Mouse (Mus musculus): ENCODE results near the gene Ssr2. TPM values are rescaled to one million over a fixed set of nuclear protein-coding genes. Genes with fewer than 3 reads are reported as not detected.

Ssr2 gene
- polyA plus RNA-seq, 1 experiment from 2014 or later, result 135 TPM

DNA sequence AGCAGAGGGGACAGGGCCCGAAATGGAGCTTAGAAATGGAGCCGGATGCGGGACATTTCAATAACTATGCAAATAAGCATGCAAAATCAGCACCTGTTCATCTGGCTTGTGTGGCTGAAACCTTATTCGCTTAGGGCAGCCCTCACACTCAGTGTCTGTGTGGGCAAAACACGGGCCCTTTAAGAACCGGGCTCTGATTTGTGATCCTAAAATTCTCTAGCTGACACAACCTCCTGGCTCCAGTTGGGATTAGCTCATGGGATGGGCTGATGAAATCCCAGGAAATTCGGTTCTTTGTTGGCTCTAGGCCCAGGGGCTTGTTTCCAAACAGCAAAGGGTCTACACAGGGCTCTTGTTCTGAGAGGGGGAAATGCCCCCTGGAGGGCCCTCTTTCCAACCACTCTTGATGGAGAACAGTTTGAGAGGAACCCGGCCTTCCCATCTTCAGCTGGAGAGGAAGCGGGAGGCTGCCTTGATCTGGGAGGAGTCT lies 40.3 kb downstream of the Ssr2 start:
- H3K36me3 ChIP-seq (replicated peaks), result no peaks in the 10 kb centered on the region
- H3K27me3 ChIP-seq, result no peaks in the 10 kb centered on the region
- no peak overlapping the region for H3K4me3 ChIP-seq (replicated peaks)
- H3K9me3 ChIP-seq, result no peaks in the 10 kb centered on the region
- H3K9ac ChIP-seq, result no peak overlapping the region
- WGBS, result 46% methylated on average over 9 of the region's 9 CpGs
- no peak overlapping the region for H3K4me2 ChIP-seq
- no peak for ATAC-seq (ENCODE audit: low FRiP score)
- H3K27ac ChIP-seq, result no peak overlapping the region
- H3K4me1 ChIP-seq, result peaks cover 20% of the 10 kb centered on the region

DNA sequence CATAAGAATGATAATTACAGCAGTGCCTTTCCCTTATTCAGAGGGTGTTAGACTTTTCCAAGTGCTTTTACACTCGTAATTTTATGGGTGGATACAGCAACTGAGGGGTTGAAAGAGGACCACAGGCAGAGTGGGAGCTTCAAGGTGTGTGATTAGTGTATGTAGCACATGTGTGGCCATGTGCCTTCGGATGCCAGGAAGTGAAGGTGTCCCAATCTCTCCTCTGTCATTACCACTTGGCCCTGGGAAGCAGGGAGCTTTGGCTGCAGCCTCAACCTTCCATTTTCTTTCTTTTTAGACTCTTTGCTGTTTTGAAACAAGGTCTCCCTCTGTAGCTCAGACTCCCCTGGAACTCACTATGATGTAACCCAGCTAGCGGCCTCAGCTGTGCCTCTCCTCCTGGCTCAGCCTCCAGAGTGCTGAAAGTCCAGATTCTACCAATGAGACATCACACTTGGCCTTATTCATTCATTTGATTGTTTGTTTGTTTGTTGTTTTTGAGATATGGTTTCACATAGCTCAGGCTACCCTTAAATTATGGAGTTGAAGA lies 41.4 kb downstream of the Ssr2 start:
- 81% methylated on average over 3 of the region's 3 CpGs for WGBS
- no peak for ATAC-seq (ENCODE audit: low FRiP score)

DNA sequence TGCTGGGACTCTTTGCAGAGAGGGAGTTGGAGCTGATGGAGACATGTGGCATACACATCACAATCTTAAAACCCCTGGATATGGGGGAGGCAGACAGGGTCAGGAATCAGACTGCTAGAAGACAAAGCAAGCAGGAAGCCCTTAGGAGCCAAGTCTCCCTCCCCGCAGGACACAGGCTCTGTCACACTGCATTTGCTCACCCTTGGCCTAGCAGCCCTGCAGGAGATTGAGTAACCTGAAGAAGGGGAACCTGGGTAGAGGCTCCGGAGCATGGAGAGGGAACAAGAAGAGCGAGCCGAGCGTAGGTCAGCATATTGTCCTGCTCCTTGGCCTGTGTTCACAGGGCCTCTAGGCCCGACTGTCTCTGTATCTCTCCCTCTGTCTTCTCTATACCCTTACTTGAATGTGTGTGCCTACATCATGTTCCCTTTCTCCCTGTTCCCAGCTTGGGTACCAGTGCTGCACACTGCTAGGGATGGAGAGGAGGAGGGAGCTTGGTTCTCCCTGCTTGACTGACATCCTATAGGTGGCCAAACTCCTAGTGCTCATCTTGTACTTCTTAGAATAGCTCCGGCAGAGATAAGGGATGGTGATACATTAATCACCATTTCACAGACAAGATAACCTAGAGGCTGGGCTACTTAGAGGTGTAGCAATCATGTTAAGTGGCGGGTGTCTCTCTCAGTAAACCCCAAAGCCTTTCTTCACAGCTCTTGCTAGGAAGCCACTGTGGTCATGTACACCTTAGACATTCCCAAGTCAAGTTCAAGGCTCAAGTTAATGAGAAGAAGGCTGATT lies 42.6 kb downstream of the Ssr2 start:
- Histone ChIP-seq H3K9ac (no peak overlapping the region), H3K9me3 (no peaks in the 10 kb centered on the region), H3K27me3 (no peaks in the 10 kb centered on the region), H3K4me3 (replicated peaks) (no peak overlapping the region), H3K36me3 (replicated peaks) (no peaks in the 10 kb centered on the region), H3K4me1 (peaks cover 20% of the 10 kb centered on the region), H3K27ac (no peak overlapping the region), H3K4me2 (no peak overlapping the region)
- WGBS, result 77% methylated on average over 8 of the region's 8 CpGs
- no peak for ATAC-seq (ENCODE audit: low FRiP score)

More for the DNA sequence above, 41.4 kb downstream of the Ssr2 start:
- H3K4me2 ChIP-seq, result no peak overlapping the region
- H3K9ac ChIP-seq, result no peak overlapping the region
- peaks cover 20% of the 10 kb centered on the region for H3K4me1 ChIP-seq
- H3K4me3 ChIP-seq (replicated peaks), result no peak overlapping the region
- H3K9me3 ChIP-seq, result no peaks in the 10 kb centered on the region
- no peak overlapping the region for H3K27ac ChIP-seq
- no peaks in the 10 kb centered on the region for H3K27me3 ChIP-seq
- H3K36me3 ChIP-seq (replicated peaks), result no peaks in the 10 kb centered on the region

DNA sequence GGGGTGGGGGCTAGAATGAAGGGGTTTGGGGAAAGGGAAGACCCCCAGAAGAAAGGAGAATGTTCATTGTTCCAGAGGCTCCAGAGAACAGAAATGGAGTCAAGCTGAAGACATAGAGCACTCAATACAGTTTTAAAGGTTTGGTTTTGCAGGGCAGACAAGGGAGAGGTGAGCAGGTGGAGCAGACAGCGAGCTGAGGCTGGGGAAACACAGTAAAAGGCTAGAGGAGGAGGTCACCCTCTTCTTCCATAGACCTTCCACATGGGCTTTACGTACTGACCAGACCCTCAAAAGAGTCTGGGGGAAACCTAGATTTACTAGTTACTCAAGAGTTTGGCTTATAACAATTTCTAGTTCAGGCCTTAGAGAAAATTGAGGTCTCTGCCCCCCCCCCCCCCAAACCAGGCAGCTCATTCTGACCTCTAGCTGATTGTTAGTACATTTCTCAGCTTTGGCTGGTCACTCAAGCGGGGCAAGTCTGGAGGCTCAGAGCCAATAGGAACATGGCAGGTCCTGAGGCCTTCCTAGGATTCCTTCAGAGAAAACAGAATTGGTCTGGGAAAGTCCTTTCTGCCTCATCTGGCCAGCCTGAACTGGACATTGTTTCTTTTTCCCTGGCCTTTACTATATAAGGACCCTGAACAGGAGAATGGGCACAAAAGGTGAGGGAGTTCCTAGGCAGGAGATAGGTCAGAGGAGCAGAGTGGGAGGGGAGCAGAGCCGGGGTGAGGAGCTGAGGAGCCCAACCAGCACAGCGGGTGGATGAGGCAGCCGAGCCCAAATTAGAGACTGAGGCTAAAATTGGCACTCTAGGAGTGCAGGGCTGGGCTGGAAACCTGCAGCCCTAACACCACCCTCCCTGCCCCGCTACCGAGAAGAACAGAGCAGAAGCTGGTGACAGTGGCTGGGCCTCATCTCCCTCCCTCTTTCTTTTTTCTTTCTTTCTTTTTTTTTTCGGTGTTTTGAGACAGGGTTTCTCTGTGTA lies 43.7 kb downstream of the Ssr2 start:
- H3K27ac ChIP-seq, result no peak overlapping the region
- no peaks in the 10 kb centered on the region for H3K27me3 ChIP-seq
- H3K9ac ChIP-seq, result no peak overlapping the region
- WGBS, result 43% methylated on average over 9 of the region's 9 CpGs
- ATAC-seq (ENCODE audit: low FRiP score), result no peak
- H3K4me2 ChIP-seq, result no peak overlapping the region
- peaks cover 30% of the 10 kb centered on the region for H3K4me1 ChIP-seq
- no peaks in the 10 kb centered on the region for H3K9me3 ChIP-seq
- no peak overlapping the region for H3K4me3 ChIP-seq (replicated peaks)
- no peaks in the 10 kb centered on the region for H3K36me3 ChIP-seq (replicated peaks)

DNA sequence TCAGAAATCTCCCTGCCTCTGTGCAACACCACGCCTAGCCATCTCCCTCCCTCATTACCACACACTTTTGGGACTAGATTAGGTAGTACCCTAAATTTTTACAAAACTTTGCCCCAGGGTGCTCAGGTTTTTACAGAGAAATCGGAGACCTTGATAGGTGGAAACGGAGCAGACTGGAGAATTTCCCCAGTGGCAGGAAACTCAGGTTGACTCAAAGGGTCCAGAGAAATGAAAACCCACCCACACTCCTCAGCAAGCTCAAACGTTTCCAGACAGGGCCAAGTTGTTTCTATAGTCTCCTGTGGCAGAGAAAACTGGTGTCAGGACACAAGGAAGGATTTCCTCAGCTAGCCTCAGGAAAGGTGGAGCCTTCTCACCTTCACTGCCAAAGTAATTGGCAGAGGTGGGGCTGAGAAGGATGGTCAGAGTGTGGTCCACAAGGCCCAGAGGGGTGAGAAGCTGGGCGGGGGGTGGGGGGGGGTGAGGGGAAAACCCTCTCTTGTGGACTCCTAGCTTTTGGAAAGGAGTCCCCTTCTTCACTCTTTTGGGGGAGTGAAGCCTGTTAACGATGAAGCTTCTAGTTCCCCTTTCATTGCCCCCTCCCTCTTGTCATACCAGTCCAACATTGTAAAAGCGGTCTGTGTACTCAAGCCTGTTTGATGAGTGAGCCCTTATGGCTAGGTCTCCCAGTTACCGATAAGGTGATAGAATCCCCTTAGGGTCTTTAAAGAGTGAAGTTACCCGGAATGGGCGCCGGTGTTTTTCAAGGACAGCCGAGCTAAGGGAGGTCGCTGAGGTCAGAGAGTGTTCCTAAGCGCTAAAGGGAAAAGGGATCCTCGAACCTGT lies 44.7 kb downstream of the Ssr2 start:
- no peaks in the 10 kb centered on the region for H3K27me3 ChIP-seq
- H3K9me3 ChIP-seq, result no peaks in the 10 kb centered on the region
- peaks cover 39% of the 10 kb centered on the region for H3K4me1 ChIP-seq
- peak overlapping the region; percentile 99 for H3K9ac ChIP-seq
- ATAC-seq (ENCODE audit: low FRiP score), result no peak
- H3K4me2 ChIP-seq, result peak overlapping the region; percentile 91
- H3K36me3 ChIP-seq (replicated peaks), result 0 out of 2 replicates have a peak, but pooled peaks cover 7% of the 10 kb centered on the region
- H3K4me3 ChIP-seq (replicated peaks), result peak overlapping the region; percentile 90
- 16% methylated on average over 15 of the region's 15 CpGs for whole genome bisulfite sequencing
- peak overlapping the region; percentile 98 for H3K27ac ChIP-seq

DNA sequence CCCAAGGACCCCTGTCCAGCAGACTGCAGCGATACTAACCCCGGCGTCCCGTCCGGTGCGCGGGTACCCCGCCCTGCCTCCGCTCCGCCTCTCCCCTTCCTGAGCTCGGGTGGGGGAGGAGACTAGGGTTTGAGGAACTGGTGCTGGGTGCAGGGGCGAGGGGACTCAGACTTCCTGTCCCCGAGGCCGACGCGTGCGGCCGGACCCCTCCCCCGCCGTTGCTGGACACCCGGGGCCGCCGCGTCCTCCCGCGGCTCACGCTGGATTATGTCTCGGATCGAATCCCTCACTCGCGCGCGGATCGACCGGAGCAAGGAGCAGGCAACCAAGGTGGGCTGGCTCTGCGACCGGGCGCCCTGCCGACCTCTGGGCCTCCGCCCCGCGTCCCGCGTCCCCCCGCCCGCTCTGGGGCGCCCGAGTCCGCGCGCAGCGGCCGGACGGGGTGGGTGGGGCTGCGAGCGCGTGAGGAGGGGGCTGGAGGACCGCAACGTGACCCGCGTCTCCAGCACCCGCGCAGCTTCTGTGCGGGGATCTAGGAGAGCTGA lies 45.4 kb downstream of the Ssr2 start:
- H3K4me2 ChIP-seq, result peak overlapping the region; percentile 91
- H3K4me1 ChIP-seq, result peaks cover 39% of the 10 kb centered on the region
- H3K9ac ChIP-seq, result peak overlapping the region; percentile 99
- peaks cover 13% of the 10 kb centered on the region; the same call in 1 of the 2 replicates for H3K36me3 ChIP-seq (replicated peaks)
- peak overlapping the region; percentile 90 for H3K4me3 ChIP-seq (replicated peaks)
- peak overlapping the region; percentile 98 for H3K27ac ChIP-seq
- no peaks in the 10 kb centered on the region for H3K27me3 ChIP-seq
- under 1% methylated on average over 64 of the region's 64 CpGs for WGBS
- peak; percentile 76 for ATAC-seq (ENCODE audit: low FRiP score)
- H3K9me3 ChIP-seq, result no peaks in the 10 kb centered on the region

DNA sequence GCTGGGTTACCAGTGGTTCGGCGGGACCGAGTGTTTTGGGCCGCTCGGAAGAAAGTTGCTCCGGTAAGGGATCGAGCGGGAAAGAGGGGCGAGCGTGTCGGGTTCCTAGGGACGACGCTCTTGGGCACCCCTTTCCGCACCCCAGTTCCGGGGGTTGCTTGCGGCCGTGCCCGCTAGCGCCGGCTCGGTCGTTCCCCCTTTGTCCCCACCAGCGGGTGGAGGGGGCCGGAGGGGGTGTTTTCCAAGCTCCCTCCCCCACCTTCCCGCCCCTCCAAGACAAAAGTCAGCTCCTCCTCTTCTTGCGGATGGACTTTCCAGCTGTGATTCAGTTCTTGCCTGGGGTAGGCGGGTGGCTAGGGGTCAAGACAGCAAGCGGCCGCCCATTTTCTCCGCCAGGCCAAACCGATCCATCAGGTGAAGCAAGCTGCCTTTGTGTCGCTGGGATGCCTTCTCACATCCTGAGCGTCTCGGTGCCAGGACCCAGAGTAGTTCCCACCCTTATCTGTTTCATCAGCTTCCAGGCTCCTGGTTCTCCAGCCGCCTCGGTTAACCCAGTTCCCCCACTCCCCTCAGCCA lies 45.9 kb downstream of the Ssr2 start:
- H3K4me3 ChIP-seq (replicated peaks), result peak overlapping the region; percentile 90
- ATAC-seq (ENCODE audit: low FRiP score), result peak; percentile 31
- peaks cover 41% of the 10 kb centered on the region for H3K4me1 ChIP-seq
- under 1% methylated on average over 35 of the region's 36 CpGs for WGBS
- peak overlapping the region; percentile 98 for H3K27ac ChIP-seq
- H3K9me3 ChIP-seq, result no peaks in the 10 kb centered on the region
- H3K27me3 ChIP-seq, result no peaks in the 10 kb centered on the region
- peak overlapping the region; percentile 91 for H3K4me2 ChIP-seq
- peaks cover 17% of the 10 kb centered on the region; the same call in 1 of the 2 replicates for H3K36me3 ChIP-seq (replicated peaks)
- H3K9ac ChIP-seq, result peak overlapping the region; percentile 99

DNA sequence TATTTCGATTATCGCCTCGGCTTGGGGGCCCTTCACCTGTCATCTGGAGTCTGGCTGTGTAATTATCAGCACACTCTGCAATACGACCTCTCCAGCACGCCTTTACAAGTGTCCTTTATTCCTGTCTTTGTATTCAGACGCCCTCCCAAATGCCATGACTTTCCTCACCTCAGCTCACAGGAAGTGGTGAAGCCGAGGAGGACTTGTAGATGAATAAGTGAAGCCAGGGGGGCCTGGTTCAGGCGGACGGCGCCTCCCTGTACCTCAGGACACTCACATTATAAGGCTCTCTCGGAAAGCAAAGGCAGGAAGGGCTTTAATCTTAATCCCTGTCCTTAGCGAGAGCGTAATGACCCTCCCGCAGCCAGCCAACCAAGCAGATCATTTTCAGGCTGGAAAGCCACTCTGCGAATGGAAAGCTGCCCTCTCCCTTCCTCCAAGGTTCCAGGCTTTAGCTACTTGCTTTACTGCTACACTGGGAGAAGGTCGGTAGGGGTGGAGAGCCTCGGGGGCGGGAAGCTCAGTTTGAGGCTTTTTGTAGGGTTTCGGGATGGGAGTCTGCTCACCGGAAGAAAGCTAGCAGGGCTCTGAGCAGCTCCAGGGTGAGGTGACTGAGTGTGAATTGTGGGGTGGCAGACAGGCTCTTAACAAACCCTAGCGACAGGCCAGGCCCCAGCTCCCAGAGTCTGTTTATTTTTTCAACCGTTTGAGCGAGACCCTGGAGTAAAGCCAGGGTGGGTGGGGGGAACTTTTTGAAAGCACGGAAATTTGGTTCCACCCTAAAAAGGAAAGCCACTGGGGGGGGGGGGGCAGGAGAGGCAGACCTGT lies 46.7 kb downstream of the Ssr2 start:
- ATAC-seq (ENCODE audit: low FRiP score), result 0 out of 2 replicates have a peak, but pooled peaks have one; percentile 1
- peak overlapping the region; percentile 99 for H3K9ac ChIP-seq
- H3K4me3 ChIP-seq (replicated peaks), result peak overlapping the region; percentile 90
- peaks cover 17% of the 10 kb centered on the region; the same call in 1 of the 2 replicates for H3K36me3 ChIP-seq (replicated peaks)
- no peaks in the 10 kb centered on the region for H3K27me3 ChIP-seq
- H3K4me1 ChIP-seq, result peaks cover 47% of the 10 kb centered on the region
- H3K4me2 ChIP-seq, result peak overlapping the region; percentile 91
- WGBS, result 1% methylated on average over 24 of the region's 24 CpGs
- H3K27ac ChIP-seq, result peak overlapping the region; percentile 98
- H3K9me3 ChIP-seq, result no peaks in the 10 kb centered on the region

DNA sequence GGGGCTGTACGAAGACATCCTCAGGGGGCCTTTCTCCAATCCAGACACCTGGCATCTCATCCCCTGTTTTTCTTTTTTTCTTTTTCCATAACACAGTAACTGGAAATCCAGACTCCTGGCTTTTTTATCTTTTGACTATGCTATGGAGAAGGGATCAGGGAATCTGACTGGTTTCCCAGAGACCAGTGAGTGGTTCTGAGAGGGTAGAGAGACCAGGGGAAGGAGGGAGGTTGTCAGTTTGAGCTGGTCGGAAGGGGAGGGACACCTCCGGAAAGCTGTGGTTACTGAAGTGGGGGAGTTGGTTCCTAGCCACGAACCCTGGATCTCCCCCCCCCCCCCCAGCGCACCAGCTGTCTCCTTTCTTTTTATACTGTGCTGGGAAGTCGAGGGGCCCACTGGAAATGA lies 47.3 kb downstream of the Ssr2 start:
- Histone ChIP-seq H3K9ac (peak overlapping the region; percentile 99), H3K27me3 (no peaks in the 10 kb centered on the region), H3K9me3 (no peaks in the 10 kb centered on the region), H3K4me3 (replicated peaks) (peak overlapping the region; percentile 90), H3K27ac (peak overlapping the region; percentile 98), H3K36me3 (replicated peaks) (peaks cover 17% of the 10 kb centered on the region; the same call in 1 of the 2 replicates), H3K4me2 (peak overlapping the region; percentile 91), H3K4me1 (peaks cover 50% of the 10 kb centered on the region)
- ATAC-seq (ENCODE audit: low FRiP score), result peak; percentile 45; the same call in 1 of the 2 replicates
- 0% methylated on average over 5 of the region's 6 CpGs for WGBS
